Mouse (Mus musculus): Measurements from ENCODE around the gene Pitpnm1. TPM values are rescaled to one million over a fixed set of nuclear protein-coding genes. Genes with fewer than 3 reads are reported as not detected.
"Not testable (repeated sequence)": the region's sequence is repeated elsewhere in the genome, so short reads cannot be mapped to it uniquely, and the experiment has no call there.

Gene Pitpnm1
- polyA plus RNA-seq, 1 experiment from 2014 or later, result 9.2 TPM

DNA sequence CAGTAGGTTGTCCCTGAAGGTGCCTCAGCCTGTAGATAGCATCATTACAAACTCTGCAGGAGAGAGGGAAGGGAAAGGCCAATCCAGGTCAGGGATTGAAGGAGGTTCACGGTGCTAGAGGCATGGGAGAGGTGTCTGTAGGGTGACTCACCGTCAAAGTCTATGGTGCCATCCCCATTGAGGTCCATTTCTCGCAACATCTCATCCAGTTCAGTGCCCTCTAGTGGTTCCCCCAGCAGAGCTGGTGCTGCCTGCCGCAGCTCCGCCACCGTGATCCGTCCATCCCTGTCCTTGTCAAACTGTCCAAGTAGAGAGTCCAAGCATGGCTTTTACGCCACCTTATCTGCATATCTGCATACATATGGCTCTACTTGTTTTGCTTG, 36.2 kb downstream of the Pitpnm1 start:
- peak; percentile 10; the same call in 1 of the 2 replicates for ATAC-seq (ENCODE audit: insufficient number of reproducible peaks, insufficient read depth, low FRiP score, low read depth)

DNA sequence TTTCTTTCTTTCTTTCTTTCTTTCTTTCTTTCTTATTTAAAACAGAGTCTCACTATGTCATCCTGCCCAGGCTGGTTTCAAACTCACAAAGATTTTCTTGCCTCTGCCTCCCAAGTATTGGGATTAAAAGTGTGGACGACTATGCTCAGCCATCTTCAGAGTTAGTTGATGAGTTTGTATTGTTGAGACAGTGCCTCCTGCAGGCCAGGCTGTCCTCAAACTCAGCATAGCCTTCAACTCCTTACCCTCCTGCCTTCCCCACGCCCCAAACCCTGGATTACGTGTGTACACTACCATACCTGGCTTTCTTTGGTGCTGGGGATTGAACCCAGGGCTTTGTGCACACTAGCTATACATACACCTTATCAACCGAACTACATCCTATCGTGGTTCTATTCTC, 36.7 kb downstream of the Pitpnm1 start:
- Histone ChIP-seq H3K27me3 (ENCODE audit: control insufficient read depth, insufficient read depth, low read length) (no peaks in the 10 kb centered on the region), H3K36me3 (ENCODE audit: control insufficient read depth, insufficient read depth, low read length) (peaks cover 17% of the 10 kb centered on the region), H3K9ac (replicated peaks; ENCODE audit: low read depth, low read length) (no peak overlapping the region), H3K4me1 (ENCODE audit: control insufficient read depth, insufficient read depth, low read length) (no peaks in the 10 kb centered on the region), H3K27ac (ENCODE audit: low read length) (no peak overlapping the region), H3K4me3 (ENCODE audit: low read depth, low read length) (no peak overlapping the region), H3K4me2 (replicated peaks; ENCODE audit: low read depth, low read length) (no peak overlapping the region), H3K9me3 (ENCODE audit: control insufficient read depth, low read depth, low read length) (no peaks in the 10 kb centered on the region)
- ATAC-seq (ENCODE audit: insufficient number of reproducible peaks, insufficient read depth, low FRiP score, low read depth), result no peak
- WGBS, result 78% methylated on average over 5 of the region's 5 CpGs

More for the DNA sequence above, 36.2 kb downstream of the Pitpnm1 start:
- not testable (repeated sequence) for H3K27me3 ChIP-seq (ENCODE audit: control insufficient read depth, insufficient read depth, low read length); H3K4me3 ChIP-seq (ENCODE audit: low read depth, low read length); H3K4me1 ChIP-seq (ENCODE audit: control insufficient read depth, insufficient read depth, low read length); H3K9ac ChIP-seq (replicated peaks; ENCODE audit: low read depth, low read length); H3K27ac ChIP-seq (ENCODE audit: low read length); H3K9me3 ChIP-seq (ENCODE audit: control insufficient read depth, low read depth, low read length); H3K4me2 ChIP-seq (replicated peaks; ENCODE audit: low read depth, low read length)
- peaks cover 22% of the 10 kb centered on the region for H3K36me3 ChIP-seq (ENCODE audit: control insufficient read depth, insufficient read depth, low read length)
- 19% methylated on average over 8 of the region's 8 CpGs for WGBS

DNA sequence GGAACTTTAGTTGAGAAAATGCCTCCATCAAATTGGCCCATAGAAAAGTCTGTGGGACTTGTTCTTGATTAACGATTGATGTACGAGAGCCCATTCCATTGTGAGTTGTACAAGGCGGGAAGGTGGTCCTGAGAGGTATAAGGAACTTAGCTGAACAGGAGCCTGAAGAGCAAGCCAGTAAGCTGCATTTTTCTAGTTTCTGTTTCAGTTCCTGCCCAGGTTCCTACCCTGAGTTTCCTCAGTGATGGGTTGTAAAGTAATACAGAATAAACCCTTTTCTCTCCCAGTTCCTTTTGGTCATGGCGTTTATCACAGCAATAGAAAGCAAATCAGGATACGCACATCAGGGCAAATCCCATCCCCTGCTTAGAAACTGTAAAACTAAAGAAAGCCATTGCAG, 38.1 kb downstream of the Pitpnm1 start:
- Histone ChIP-seq H3K4me1 (ENCODE audit: control insufficient read depth, insufficient read depth, low read length) (no peaks in the 10 kb centered on the region), H3K4me2 (replicated peaks; ENCODE audit: low read depth, low read length) (no peak overlapping the region), H3K36me3 (ENCODE audit: control insufficient read depth, insufficient read depth, low read length) (peaks cover 4% of the 10 kb centered on the region; the same call in 1 of the 2 replicates), H3K27me3 (ENCODE audit: control insufficient read depth, insufficient read depth, low read length) (no peaks in the 10 kb centered on the region), H3K9me3 (ENCODE audit: control insufficient read depth, low read depth, low read length) (no peaks in the 10 kb centered on the region), H3K4me3 (ENCODE audit: low read depth, low read length) (no peak overlapping the region), H3K9ac (replicated peaks; ENCODE audit: low read depth, low read length) (no peak overlapping the region), H3K27ac (ENCODE audit: low read length) (no peak overlapping the region)
- WGBS, result 79% methylated on average over 5 of the region's 5 CpGs
- ATAC-seq (ENCODE audit: insufficient number of reproducible peaks, insufficient read depth, low FRiP score, low read depth), result no peak

DNA sequence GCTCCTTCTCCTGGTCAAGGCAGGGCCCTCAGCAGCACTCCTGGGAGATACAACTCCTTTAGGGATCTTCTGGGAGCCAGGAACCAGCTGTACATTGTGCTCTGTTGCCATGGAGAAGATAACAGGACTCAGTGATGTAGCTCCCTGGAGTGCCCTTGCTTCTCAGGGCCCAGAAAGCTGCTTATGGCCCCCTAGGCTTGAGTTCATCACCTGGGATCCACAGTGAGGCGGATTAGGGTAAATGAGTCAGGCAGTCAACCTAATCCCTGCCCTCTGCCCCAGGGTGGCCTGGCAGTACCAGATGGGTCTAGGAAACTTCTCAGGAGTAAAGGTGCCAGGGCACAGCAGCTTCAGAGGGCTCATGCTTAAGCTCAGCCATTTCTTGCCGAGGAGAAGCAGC, 39.6 kb downstream of the Pitpnm1 start, which contains the start of gene Gpr152:
TSS of gene Gpr152 (plus strand) at position 342 of the 400 bp plus-strand sequence.
- H3K27ac ChIP-seq (ENCODE audit: low read length), result no peak within 1 kb of the TSS
- no peak within 1 kb of the TSS for H3K4me2 ChIP-seq (replicated peaks; ENCODE audit: low read depth, low read length)
- no peak within 1 kb of the TSS for H3K4me3 ChIP-seq (ENCODE audit: low read depth, low read length)
- no peaks in the 10 kb centered on the region for H3K4me1 ChIP-seq (ENCODE audit: control insufficient read depth, insufficient read depth, low read length)
- no peaks in the 10 kb centered on the region for H3K9me3 ChIP-seq (ENCODE audit: control insufficient read depth, low read depth, low read length)
- WGBS, result 62% methylated on average over 2 of the region's 2 CpGs
- no peaks in the 10 kb centered on the region for H3K36me3 ChIP-seq (ENCODE audit: control insufficient read depth, insufficient read depth, low read length)
- no peak within 1 kb of the TSS for H3K9ac ChIP-seq (replicated peaks; ENCODE audit: low read depth, low read length)
- no peaks in the 10 kb centered on the region for H3K27me3 ChIP-seq (ENCODE audit: control insufficient read depth, insufficient read depth, low read length)
- no peak for ATAC-seq (ENCODE audit: insufficient number of reproducible peaks, insufficient read depth, low FRiP score, low read depth)

DNA sequence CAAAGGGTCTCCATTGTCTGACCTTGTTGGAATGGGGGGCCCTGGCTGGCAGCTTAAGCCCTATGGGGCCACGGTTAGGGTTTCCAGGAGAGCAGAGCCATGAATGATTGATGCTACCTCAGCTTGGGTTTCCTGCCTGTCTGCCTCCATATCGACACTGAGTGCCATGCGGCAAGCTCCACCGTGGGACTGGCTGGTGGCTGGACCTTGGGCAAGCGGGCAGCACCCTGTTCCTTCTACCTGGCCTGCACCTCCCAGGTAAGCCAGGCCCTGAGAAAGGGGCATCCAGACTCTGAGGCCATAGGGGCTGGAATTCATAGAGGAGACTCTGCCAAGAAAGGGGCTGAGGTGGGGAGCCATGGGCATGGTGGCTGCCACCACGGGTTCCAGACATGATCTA, 40.3 kb downstream of the Pitpnm1 start:
- Histone ChIP-seq H3K4me2 (replicated peaks; ENCODE audit: low read depth, low read length) (no peak overlapping the region), H3K4me1 (ENCODE audit: control insufficient read depth, insufficient read depth, low read length) (no peaks in the 10 kb centered on the region), H3K9me3 (ENCODE audit: control insufficient read depth, low read depth, low read length) (no peaks in the 10 kb centered on the region), H3K9ac (replicated peaks; ENCODE audit: low read depth, low read length) (no peak overlapping the region), H3K36me3 (ENCODE audit: control insufficient read depth, insufficient read depth, low read length) (no peaks in the 10 kb centered on the region), H3K4me3 (ENCODE audit: low read depth, low read length) (no peak overlapping the region), H3K27ac (ENCODE audit: low read length) (no peak overlapping the region), H3K27me3 (ENCODE audit: control insufficient read depth, insufficient read depth, low read length) (no peaks in the 10 kb centered on the region)
- WGBS, result 71% methylated on average over 6 of the region's 6 CpGs
- ATAC-seq (ENCODE audit: insufficient number of reproducible peaks, insufficient read depth, low FRiP score, low read depth), result no peak

DNA sequence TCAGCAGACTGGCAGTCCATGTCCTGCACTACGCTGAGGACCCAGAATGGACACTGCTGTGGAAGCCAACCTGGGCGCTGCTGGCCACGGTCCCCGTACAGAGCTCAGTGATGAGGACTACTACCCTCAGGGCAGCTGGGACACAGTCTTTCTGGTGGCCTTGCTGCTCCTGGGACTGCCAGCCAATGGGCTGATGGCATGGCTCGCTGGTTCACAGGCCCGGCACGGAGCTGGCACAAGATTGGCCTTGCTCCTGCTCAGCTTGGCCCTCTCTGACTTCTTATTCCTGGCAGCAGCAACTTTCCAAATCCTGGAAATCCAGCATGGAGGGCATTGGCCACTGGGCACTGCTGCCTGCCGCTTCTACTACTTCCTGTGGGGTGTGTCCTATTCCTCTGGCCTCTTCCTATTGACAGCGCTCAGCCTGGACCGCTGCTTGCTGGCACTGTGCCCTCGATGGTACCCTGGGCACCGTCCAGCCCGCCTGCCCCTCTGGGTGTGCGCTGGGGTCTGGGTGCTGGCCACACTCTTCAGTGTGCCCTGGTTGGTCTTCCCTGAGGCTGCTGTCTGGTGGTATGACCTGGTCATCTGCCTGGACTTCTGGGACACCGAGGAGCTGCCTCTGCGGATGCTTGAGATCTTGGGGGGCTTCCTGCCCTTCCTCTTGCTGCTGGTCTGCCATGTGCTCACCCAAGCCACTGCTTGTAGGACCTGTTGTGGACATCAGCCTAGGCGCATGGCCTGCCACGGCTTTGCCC, 42.8 kb downstream of the Pitpnm1 start:
- Histone ChIP-seq H3K4me2 (replicated peaks; ENCODE audit: low read depth, low read length) (no peak overlapping the region), H3K27me3 (ENCODE audit: control insufficient read depth, insufficient read depth, low read length) (no peaks in the 10 kb centered on the region), H3K36me3 (ENCODE audit: control insufficient read depth, insufficient read depth, low read length) (no peaks in the 10 kb centered on the region), H3K27ac (ENCODE audit: low read length) (no peak overlapping the region), H3K9me3 (ENCODE audit: control insufficient read depth, low read depth, low read length) (no peaks in the 10 kb centered on the region), H3K4me1 (ENCODE audit: control insufficient read depth, insufficient read depth, low read length) (peaks cover under 1% of the 10 kb centered on the region; the same call in 1 of the 2 replicates), H3K9ac (replicated peaks; ENCODE audit: low read depth, low read length) (no peak overlapping the region), H3K4me3 (ENCODE audit: low read depth, low read length) (no peak overlapping the region)
- 90% methylated on average over 18 of the region's 18 CpGs for WGBS
- ATAC-seq (ENCODE audit: insufficient number of reproducible peaks, insufficient read depth, low FRiP score, low read depth), result no peak

DNA sequence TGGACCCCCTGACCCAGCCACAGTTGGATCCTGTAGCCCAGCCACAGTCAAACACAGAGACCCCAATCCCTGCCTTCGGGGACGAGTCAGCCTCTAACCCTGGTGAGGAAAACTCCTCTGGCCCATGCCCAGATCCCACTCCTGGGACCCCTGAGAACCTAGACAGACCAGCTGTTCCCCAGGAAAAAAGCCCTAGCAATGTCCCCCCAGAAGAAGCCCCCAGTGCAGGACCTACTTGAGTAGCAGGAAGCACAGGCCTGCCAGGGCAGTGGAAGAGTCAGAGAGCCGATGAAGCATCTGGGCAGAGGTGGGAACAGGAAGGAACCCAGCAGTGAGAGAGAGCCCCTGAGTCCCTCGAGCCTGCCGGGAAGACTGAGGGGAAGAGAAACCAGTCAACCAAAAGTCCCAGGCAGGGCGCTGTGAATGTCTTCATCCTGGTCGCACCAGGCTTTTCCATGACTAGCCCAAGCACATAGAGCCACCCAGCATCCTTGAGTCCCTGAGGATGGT, 44.0 kb downstream of the Pitpnm1 start, which contains the start of gene Cabp4:
TSS of gene Cabp4 (minus strand) at position 275 of the 510 bp plus-strand sequence.
- WGBS, result 79% methylated on average over 7 of the region's 7 CpGs
- H3K4me3 ChIP-seq (ENCODE audit: low read depth, low read length), result no peak within 1 kb of the TSS
- H3K9me3 ChIP-seq (ENCODE audit: control insufficient read depth, low read depth, low read length), result no peaks in the 10 kb centered on the region
- ATAC-seq (ENCODE audit: insufficient number of reproducible peaks, insufficient read depth, low FRiP score, low read depth), result no peak
- H3K27ac ChIP-seq (ENCODE audit: low read length), result no peak within 1 kb of the TSS
- H3K9ac ChIP-seq (replicated peaks; ENCODE audit: low read depth, low read length), result no peak within 1 kb of the TSS
- H3K4me2 ChIP-seq (replicated peaks; ENCODE audit: low read depth, low read length), result no peak within 1 kb of the TSS
- peaks cover 7% of the 10 kb centered on the region; the same call in 1 of the 2 replicates for H3K4me1 ChIP-seq (ENCODE audit: control insufficient read depth, insufficient read depth, low read length)
- no peaks in the 10 kb centered on the region for H3K27me3 ChIP-seq (ENCODE audit: control insufficient read depth, insufficient read depth, low read length)
- H3K36me3 ChIP-seq (ENCODE audit: control insufficient read depth, insufficient read depth, low read length), result no peaks in the 10 kb centered on the region

DNA sequence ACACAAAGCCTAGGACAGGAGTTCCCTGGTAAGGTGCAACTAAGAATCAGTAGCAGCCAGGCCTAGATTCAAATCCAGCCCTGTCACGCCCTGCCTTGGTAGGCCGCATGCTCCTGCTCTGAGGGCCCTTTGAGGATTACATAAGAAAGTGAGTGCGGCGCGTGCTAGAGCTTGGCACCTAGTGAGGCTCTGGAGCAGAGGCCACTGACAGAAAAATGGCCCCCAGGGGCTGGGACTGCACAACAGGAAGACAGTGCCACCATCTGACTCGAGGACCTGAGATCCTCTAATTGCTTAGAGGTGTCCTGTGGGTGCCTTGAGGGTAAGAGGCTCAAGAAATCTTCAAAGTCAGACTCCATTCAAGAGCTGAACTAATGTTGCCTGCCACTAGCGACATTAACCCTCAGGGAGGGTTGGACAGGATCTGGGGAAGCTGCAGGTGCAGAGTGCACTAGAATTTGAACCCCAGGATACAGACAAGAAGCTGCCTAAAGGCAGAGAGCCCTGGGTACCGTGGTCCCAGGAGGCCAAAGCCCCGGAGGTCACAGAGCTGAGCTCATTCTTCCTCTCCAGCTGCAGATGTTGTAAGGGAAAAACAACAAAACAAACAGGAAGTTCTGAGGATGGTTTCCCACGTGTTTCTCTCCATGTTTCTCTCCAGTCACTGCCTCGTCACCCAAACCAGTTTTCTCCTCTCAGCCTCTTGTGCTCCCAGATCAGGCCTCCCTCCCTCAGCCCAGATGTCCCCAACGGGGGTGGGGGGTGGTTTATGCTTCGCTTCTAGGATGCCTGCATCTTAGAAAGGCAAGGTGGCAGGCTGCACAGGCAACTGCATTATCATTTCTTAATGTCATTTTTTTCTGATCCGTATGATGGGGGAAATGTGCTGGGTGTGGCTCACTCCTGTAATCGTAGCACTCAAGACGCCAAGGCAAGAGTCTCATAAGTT, 45.0 kb downstream of the Pitpnm1 start:
- no peak overlapping the region for H3K9ac ChIP-seq (replicated peaks; ENCODE audit: low read depth, low read length)
- peaks cover 1% of the 10 kb centered on the region; the same call in 1 of the 2 replicates for H3K36me3 ChIP-seq (ENCODE audit: control insufficient read depth, insufficient read depth, low read length)
- H3K4me1 ChIP-seq (ENCODE audit: control insufficient read depth, insufficient read depth, low read length), result peaks cover 17% of the 10 kb centered on the region
- H3K27ac ChIP-seq (ENCODE audit: low read length), result no peak overlapping the region
- H3K9me3 ChIP-seq (ENCODE audit: control insufficient read depth, low read depth, low read length), result no peaks in the 10 kb centered on the region
- no peaks in the 10 kb centered on the region for H3K27me3 ChIP-seq (ENCODE audit: control insufficient read depth, insufficient read depth, low read length)
- H3K4me2 ChIP-seq (replicated peaks; ENCODE audit: low read depth, low read length), result no peak overlapping the region
- H3K4me3 ChIP-seq (ENCODE audit: low read depth, low read length), result no peak overlapping the region
- WGBS, result 80% methylated on average over 16 of the region's 16 CpGs
- no peak for ATAC-seq (ENCODE audit: insufficient number of reproducible peaks, insufficient read depth, low FRiP score, low read depth)
